Mouse (Mus musculus) cerebellum, adult 8-10 months (tissue): Measurements from ENCODE around the gene Stfa2l1.
"Not testable (repeated sequence)": the region's sequence is repeated elsewhere in the genome, so short reads cannot be mapped to it uniquely, and the experiment has no call there.

Experiments used
- DNase-seq: peaks from one replicate; pipeline ENCODE4 v3.0.0; 2022

Stfa2l1 gene

DNA sequence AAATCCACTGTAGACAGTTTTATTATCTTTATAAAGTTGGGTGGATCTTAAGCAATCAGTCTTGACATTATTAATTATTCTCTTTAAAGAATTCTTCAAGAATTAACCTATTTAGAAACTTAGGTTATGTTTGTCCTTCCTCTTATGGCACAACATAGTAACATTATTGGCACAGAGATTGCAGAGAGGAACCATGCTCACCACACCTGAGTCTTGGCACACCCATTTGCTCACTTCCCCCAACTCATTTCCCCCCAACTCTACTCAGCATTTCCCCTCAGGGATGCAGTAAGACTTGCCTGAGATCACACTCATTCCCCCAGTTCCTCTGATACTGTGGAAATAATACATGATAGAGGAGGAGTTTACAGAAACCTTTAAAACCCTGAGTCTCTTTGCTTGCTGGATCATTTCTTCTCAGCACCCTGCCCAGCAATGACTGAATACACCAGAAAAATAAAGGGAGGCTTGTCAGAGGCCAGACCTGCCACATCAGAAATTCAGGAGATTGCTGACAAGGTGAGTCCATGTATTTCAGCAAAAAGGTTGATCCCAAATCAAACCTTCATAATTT, at the start of gene Stfa2l1:
TSS of gene Stfa2l1 (plus strand) at position 410 of the 574 bp plus-strand sequence.
- DNase-seq, result no peak

DNA sequence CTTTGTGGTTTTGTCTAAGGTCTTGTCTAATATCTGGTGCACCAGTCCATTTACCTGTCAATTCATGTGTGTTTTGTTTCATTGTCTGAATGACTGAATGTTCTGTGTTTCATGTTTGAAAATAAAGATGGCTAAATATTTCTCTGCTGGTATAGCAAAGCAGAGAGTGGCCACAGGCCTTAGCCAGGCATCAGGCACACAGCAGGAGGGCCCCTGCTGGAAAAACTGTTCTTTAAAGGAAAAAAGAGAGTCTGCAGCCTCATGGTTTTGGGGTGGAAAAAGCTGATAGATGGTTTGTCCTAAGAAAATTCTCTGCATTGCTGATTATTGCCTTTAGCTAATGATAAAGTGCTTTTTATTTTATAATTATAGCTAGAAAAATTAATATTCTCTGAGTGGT, 45.1 kb upstream of the Stfa2l1 start:
- DNase-seq, result peak; percentile 37

DNA sequence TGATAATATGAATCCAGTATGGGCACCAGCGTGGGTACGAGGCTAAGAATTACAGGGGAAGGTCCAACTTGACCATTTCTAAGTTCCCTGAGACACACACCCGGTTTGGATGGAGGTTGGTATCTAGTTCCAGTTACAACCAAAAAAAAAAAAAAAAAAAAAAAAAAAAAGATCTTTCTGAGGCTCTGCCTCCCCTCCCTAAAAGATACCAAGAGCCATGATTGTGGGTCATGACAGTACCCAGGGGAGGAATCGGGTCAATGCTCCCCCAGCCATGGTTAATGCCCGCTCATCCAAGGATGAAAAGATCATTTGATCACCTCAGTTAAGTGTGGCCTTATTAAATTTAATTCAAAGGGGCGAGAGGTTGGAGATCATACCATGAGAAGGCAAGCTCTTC, 40.9 kb upstream of the Stfa2l1 start:
- DNase-seq, result not testable (repeated sequence)

DNA sequence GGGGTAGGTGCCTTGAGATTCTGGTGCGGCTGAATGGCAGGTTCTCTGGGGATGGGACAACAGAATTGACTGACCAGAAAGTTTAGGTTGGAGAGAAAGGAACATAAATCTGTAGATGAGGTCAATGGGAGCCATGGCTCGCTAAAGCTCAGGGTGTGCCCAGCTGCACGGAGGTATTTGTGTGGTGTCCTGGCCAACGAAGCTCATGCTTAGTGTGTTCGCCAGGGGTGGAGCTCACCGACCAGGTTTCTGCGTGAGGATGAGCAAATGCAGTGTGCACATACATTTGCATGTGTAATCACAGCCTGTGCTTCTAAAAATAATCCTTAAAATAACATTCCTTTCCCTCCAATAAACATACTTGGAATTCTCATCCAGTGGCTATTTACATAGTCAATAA, 28.5 kb upstream of the Stfa2l1 start:
- no peak for DNase-seq

DNA sequence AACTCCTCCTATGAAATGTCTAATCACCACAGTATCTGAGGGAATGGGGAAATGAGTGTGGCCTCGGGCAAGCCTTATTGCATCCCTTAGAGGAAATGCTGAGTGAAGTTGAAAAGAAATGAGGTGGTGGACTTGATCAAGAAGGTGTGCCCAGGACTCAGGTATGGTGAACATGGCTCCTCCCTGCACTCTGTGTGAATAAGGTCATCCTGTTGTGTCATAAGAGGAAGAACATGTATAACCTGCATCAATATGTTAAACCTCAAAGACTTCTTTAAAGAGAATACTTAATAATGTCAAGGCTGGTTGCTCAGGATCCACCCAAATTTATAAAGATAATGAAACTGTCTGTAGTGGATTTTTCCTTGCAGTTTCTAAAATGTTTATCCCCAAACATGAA, 25.5 kb upstream of the Stfa2l1 start, which contains the start of gene Csta1:
TSS of gene Csta1 (minus strand) at position 101 of the 400 bp plus-strand sequence.
- no peak for DNase-seq

DNA sequence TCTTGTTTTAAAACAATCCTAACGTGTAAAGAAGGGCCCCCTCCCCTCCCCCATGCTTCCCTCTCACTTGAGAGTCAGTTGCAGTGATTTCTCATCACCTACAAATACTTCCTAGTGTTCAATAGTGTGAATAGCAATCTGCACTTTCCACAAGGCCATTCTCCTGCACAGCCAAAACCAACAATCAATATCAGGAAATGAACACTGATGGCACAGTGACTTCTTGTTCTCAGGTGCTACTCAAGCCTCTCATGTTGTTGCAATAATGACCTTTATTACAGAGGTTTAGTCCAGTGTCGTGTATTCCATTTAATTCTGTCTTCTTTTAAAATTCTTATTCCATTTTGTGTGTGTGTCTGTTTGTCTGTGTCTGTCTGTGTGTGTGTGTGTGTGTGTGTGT, 18.4 kb upstream of the Stfa2l1 start:
- no peak for DNase-seq

DNA sequence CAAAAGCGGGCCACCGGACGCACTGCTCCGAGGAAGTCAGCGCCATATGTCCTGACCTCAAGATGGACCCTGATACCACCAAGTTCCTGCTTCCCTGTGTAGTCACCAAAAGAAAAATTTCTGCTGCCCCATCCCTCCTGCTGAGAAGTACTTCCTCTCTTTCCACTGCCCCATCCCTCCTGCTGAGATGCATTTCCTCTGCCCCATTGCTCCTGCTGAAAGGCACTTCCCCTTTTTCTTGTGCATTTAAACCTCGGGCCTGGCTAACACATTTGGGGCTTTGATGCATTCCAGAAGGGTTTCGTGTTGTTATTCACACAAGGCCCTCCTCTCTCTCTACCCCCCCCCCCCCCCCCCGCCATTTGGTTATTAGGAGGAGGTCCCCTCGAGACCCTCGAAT, 11.2 kb downstream of the Stfa2l1 start:
- not testable (repeated sequence) for DNase-seq

DNA sequence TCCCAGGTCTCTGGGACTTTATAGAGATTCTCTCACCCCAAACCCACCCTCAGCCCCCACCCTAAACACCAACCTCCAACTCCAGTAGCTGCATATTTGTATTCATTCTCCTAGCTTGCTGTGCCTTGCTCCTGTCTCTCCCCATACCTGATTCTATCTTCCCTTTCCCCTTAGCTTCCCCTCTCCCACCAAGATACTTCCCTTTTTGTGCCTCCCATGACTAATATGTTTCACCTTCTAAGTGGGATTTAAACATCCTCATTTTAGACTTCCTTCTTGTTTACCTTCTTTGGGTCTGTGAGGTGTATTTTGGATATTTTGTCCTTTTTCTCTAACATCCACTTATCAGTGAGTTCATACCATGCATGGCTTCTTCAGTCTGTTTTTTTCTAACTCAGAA, 19.5 kb downstream of the Stfa2l1 start:
- no peak for DNase-seq

DNA sequence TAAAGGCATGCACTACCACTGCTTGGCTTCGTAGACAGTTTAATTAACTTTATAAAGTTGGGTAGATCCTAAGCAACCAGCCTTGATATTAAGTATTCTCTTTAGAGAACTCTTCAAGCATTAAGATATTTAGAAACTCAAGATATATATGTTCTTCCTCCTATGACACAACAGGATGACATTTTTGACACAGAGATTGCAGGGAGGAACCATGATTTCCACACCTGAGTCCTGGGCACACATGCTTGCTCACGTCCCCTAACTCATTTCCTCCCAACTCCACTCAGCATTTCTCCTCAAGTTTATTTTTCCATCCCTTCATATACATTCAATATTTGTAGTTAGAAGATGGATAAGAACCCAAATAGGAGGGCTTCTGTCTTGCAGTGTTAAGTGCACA, 23.3 kb downstream of the Stfa2l1 start:
- DNase-seq, result no peak

DNA sequence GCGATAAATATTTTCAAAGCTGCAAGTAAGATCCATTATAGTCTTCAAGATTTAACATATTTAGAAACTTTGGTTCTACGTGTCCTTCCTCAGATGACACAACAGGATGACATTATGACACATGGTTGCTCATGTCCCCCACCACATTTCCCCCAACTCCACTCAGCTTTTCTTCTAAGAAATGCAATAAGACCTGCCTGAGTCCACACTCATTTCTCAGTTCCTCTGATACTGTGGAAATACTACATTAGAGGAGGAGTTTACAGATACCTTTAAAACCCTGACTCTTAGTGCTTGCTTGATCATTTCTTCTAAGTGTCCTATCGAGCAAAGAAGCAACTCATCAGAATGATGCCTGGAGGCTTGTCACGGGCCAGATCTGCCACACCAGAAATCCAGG, 27.3 kb downstream of the Stfa2l1 start, which contains the start of gene Gm5483:
TSS of gene Gm5483 (plus strand) at position 301 of the 400 bp plus-strand sequence.
- DNase-seq, result not testable (repeated sequence)

DNA sequence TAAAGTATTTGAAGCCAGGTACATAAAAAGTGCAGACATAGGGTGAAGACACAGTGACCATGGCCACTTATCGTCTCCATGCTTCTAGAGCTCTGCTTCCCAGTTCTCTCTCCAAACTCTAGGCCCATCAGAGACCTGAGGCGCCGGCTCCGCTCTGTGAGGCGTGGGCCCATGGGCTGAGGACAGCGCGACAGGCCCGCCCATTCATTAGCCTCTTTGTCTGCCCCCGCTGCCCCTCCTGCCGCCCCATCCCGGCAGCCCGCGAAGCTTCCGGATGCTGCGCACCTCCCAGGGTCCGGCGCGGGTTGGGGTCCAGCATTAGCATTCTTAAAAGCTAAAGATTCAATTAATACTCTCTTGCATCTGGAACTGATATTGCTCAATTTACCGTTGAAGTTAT, 42.6 kb downstream of the Stfa2l1 start:
- no peak for DNase-seq

DNA sequence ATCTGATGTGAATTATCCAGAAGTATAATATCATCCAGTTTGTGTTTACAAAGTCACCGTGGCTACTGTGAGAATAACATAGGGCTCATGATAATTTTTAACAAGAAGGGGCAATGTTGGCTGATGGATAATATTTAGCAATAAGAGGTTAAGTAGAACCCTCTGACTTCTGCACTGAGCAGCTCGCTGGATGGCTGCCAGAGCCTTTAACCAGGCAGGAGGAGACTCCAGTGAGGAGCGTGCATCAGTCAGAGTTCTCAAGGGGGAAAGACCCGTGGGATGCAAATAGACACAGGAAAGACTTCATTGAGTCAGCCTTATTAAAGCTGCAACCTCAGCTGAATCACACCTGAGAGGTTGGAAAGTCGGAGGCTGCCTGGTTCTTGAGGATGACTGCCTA, 47.2 kb downstream of the Stfa2l1 start:
- DNase-seq, result no peak

DNA sequence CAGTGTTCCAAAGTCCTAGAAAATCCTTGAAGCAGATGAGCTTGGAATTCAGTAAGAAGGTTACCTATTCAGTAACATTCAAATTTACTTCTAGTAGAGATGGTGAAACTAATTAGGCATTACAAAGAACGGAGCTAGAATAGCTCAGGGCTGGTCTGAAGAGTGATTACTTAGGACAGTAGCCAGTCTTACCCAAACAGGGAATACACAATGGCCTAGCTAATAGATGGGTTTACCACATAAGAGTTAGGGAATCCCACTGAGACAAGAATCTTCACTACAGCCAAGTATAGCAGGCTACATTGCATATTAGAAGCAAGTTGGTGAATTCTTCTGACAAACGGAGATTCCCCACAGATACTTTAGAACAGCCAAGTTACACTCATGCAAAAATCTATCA, 49.1 kb downstream of the Stfa2l1 start:
- not testable (repeated sequence) for DNase-seq

DNA sequence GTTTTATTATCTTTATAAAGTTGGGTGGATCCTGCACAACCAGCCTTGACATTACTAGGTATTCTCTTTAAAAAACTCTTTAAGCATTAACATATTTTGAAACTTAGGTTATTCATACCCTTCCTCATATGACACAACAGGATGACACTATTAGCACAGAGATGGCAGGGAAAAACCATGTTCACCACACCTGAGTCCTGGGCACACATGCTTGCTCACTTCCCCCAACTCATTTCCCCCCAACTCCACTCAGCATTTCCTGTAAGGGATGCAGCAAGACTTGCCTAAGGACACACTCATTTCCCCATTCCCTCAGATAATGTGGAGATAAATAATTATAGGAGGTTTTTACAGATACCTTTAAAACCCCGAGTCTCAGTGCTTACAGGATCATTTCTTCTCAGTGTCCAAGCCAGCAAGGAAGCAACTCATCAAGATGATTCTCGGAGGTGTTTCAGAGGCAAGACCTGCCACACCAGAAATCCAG, 53.4 kb downstream of the Stfa2l1 start, which contains the start of gene Gm5416:
TSS of gene Gm5416 (plus strand) at position 437 of the 487 bp plus-strand sequence.
- DNase-seq, result no peak
